Mouse (Mus musculus) hindbrain, embryonic 12.5 days (tissue): ENCODE measurements around the gene Cd151. TPM values are rescaled to one million over a fixed set of nuclear protein-coding genes. Genes with fewer than 3 reads are reported as not detected.

Experiments used
- ATAC-seq: fragments of 200-750 bp; cut with Nextera tagmentation; 2 replicates; pipeline ENCODE4 v1.8.0; 2017; ENCODE audit warnings: moderate TSS enrichment; ENCODE audit not compliant: low FRiP score
- H3K27ac ChIP-seq: fragments of 300-500 bp; sonication (generic); 2 replicates; pipeline ENCODE4 v1.5.1; 2016; ENCODE audit warnings: mild to moderate bottlenecking
- H3K27me3 ChIP-seq: fragments of 300-500 bp; sonication (generic); 2 replicates; pipeline ENCODE4 v1.6.1; 2016; ENCODE audit warnings: mild to moderate bottlenecking
- H3K36me3 ChIP-seq: fragments of 300-500 bp; sonication (generic); 2 replicates; pipeline ENCODE4 v1.6.1; 2016; ENCODE audit warnings: mild to moderate bottlenecking
- H3K4me1 ChIP-seq: fragments of 300-500 bp; sonication (generic); 2 replicates; pipeline ENCODE4 v1.6.1; 2016
- H3K4me2 ChIP-seq: fragments of 300-500 bp; sonication (generic); replicated peaks from 2 replicates; pipeline ENCODE4 v1.6.1; 2016; ENCODE audit warnings: mild to moderate bottlenecking
- H3K4me3 ChIP-seq: fragments of 300-500 bp; sonication (generic); 2 replicates; pipeline ENCODE4 v1.5.1; 2016; ENCODE audit warnings: mild to moderate bottlenecking
- H3K9ac ChIP-seq: fragments of 300-500 bp; sonication (generic); 2 replicates; pipeline ENCODE4 v1.6.1; 2016; ENCODE audit warnings: mild to moderate bottlenecking, moderate library complexity
- H3K9me3 ChIP-seq: fragments of 300-500 bp; sonication (generic); replicated peaks from 2 replicates; pipeline ENCODE4 v1.6.1; 2016; ENCODE audit warnings: mild to moderate bottlenecking
- WGBS: fragments of 180-500 bp; shearing (Covaris S2); methylation state at CpG from one replicate; pipeline ENCODE4 v1.1.7; 2016; 5-methylcytosine and 5-hydroxymethylcytosine counted together
- polyA plus RNA-seq: library from polyadenylated mRNA; unstranded; fragments of >200 nt; fragmentation: Nextera tagmentation; extraction: Ambion mirVana; gene quantifications from 2 replicates; pipeline ENCODE4 v1.2.1, GENCODE M21; 2016

Gene Cd151
- polyA plus RNA-seq, 1 experiment from 2014 or later, result 14.4 TPM

DNA sequence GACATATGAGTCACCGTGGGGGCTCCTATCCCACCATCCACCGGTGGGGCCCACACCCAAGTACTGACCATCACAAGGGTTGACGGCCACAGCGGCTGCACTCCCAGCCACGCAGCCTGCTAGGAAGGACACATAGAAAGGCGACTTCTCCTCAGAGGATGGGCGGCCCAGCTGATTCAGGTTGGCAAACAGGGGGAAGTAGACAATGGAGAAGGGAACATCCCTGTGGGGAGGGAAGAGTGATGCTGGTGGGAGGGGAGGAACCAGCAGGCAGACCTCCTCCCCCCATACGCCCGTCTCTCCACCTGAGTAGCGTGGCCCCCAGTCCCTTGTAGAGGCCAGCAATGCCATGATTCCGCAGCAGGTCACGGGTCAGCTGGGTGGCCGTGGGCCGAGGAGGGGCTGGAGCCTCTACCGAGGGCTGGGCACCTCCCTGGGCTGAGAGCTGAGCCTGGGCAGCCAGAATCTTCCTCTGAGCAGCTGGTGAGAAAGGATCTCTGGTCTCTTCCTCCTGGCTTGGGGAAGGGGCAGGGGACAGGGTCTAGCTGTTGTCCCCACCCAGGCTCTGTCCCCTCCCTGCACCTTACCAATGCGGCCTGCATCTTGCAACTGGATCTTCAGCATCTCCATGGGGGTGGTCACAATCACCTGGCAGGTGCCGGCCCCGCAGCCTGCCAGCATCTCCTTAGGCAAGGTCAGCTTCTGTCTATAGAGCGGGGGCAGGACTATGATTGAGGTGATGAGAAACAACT, 35.6 kb upstream of the Cd151 start:
- no peak for ATAC-seq
- Histone ChIP-seq H3K9ac (peak overlapping the region; percentile 14; the same call in 1 of the 2 replicates), H3K4me2 (no peak overlapping the region), H3K4me1 (peaks cover 58% of the 10 kb centered on the region), H3K4me3 (no peak overlapping the region), H3K9me3 (no peaks in the 10 kb centered on the region), H3K36me3 (peaks cover 41% of the 10 kb centered on the region), H3K27ac (no peak overlapping the region), H3K27me3 (no peaks in the 10 kb centered on the region; the same call in 1 of the 2 replicates)
- WGBS, result 94% methylated on average over 19 of the region's 19 CpGs

DNA sequence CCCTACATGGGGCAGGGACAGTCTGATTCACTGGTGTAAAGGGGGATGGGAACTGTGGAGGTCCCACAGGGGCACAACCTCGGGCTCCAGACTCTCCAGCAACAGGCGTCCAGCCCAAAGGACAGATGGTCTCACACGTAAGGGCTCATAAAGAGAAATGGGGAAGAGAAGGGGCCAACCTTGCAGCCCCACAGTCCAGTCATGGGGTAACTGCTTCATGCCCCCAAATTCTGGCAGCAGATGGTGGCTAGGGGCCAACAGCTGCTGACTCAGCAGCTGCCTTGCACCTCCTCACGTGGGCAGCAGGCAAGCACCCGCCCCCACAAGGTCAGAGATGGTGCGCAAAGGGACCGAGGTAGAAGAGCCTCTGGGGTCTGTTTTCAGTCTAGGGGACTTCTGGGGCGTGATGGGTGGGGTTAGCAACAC, 35.0 kb upstream of the Cd151 start:
- Histone ChIP-seq H3K4me1 (peaks cover 64% of the 10 kb centered on the region), H3K4me3 (no peak overlapping the region; the same call in 1 of the 2 replicates), H3K9ac (no peak overlapping the region), H3K4me2 (no peak overlapping the region), H3K9me3 (no peaks in the 10 kb centered on the region), H3K27me3 (no peaks in the 10 kb centered on the region; the same call in 1 of the 2 replicates), H3K27ac (no peak overlapping the region), H3K36me3 (peaks cover 37% of the 10 kb centered on the region)
- 82% methylated on average over 8 of the region's 8 CpGs for WGBS
- no peak for ATAC-seq

GRCm38 (mm10) chr7:141432741-141433516, 34.3 kb upstream of the Cd151 start:
- no peak for ATAC-seq
- Histone ChIP-seq H3K9me3 (no peaks in the 10 kb centered on the region), H3K9ac (peak overlapping the region; percentile 80; the same call in 1 of the 2 replicates), H3K36me3 (peaks cover 34% of the 10 kb centered on the region), H3K4me3 (no peak overlapping the region), H3K4me2 (peak overlapping the region; percentile 76; the same call in 1 of the 2 replicates), H3K4me1 (peaks cover 67% of the 10 kb centered on the region), H3K27me3 (no peaks in the 10 kb centered on the region), H3K27ac (no peak overlapping the region)
- 86% methylated on average over 6 of the region's 6 CpGs for WGBS

DNA sequence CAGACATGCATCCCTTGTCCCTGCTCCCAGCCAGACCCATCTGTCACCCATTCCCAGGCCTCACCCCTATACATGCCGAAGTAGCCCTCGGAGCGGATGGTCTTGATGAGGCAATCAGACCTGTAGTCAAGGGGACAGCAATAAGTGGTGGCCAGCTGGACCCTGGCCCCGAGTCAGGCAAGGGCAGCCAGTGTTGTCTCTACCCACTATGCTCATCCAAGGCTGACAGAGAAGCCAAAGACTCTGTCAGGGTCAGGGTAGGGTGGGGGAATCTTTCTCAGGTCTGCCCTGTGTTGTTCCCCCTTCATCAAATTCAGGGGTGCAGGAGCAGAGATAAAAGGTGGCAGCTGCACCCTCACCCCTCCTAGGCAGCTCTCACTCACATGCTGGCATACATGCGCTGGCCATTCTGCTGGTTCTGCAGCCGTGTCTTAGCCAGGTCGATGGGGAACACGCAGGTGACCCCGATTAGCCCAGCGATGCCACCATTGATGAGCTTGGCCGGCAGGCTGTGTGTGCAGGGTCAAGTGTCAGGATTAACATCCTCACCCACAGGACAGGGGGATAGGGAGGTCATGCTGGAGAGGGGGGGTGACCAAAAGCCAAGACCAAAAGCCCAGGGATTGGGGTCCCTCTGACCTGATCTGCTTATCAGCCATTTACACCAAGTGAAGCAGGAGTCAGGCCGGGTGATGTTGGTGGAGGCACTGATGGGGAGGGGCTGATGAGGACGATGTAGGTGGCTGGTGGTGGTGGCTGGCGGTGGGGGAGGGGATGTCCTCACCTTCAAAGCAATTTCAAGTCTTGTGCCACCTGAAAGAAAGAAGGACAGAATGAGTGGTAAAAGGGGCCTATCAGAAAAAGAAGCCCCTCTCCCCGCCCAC, 33.4 kb upstream of the Cd151 start:
- Histone ChIP-seq H3K27me3 (no peaks in the 10 kb centered on the region), H3K4me3 (peak overlapping the region; percentile 53), H3K27ac (peak overlapping the region; percentile 83), H3K9ac (peak overlapping the region; percentile 80), H3K9me3 (no peaks in the 10 kb centered on the region), H3K36me3 (peaks cover 39% of the 10 kb centered on the region), H3K4me2 (peak overlapping the region; percentile 76), H3K4me1 (peaks cover 61% of the 10 kb centered on the region)
- 77% methylated on average over 15 of the region's 15 CpGs for WGBS
- no peak for ATAC-seq

DNA sequence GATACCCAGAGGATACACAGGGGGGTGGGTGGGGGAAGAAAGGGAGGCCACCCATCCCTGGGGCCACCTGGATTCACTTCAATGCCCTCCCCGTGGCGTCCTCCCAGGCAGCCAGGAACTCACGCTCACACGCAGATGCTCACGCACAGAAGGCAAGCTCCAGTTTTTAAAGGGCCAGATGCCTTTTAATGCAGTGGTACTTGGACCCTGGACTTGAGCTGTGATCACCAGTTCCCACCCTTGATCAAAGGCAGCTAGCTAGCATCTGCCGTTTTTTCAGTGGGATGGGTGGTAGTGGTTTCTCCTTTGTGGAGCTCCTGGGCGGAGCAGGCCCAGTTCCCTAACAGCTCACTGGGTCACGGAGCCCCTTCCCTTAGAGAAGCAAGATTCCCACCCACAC, 32.7 kb upstream of the Cd151 start:
- Histone ChIP-seq H3K4me2 (peak overlapping the region; percentile 76), H3K27me3 (no peaks in the 10 kb centered on the region), H3K4me3 (peak overlapping the region; percentile 53), H3K9me3 (no peaks in the 10 kb centered on the region), H3K27ac (peak overlapping the region; percentile 83), H3K4me1 (peaks cover 54% of the 10 kb centered on the region), H3K9ac (peak overlapping the region; percentile 80), H3K36me3 (peaks cover 44% of the 10 kb centered on the region)
- 13% methylated on average over 8 of the region's 8 CpGs for WGBS
- no peak for ATAC-seq

- H3K4me3 ChIP-seq, result peak overlapping the region; percentile 53
- H3K9me3 ChIP-seq, result no peaks in the 10 kb centered on the region
- H3K4me2 ChIP-seq, result peak overlapping the region; percentile 76
- peaks cover 49% of the 10 kb centered on the region for H3K4me1 ChIP-seq
- peak overlapping the region; percentile 80 for H3K9ac ChIP-seq
- H3K27me3 ChIP-seq, result no peaks in the 10 kb centered on the region
- peak overlapping the region; percentile 83 for H3K27ac ChIP-seq
- 7% methylated on average over 17 of the region's 17 CpGs for WGBS
- H3K36me3 ChIP-seq, result peaks cover 50% of the 10 kb centered on the region
- ATAC-seq, result peak; percentile 17
These were observed 31.9 kb upstream of the Cd151 start for GRCm38 (mm10) chr7:141435129-141435855.

DNA sequence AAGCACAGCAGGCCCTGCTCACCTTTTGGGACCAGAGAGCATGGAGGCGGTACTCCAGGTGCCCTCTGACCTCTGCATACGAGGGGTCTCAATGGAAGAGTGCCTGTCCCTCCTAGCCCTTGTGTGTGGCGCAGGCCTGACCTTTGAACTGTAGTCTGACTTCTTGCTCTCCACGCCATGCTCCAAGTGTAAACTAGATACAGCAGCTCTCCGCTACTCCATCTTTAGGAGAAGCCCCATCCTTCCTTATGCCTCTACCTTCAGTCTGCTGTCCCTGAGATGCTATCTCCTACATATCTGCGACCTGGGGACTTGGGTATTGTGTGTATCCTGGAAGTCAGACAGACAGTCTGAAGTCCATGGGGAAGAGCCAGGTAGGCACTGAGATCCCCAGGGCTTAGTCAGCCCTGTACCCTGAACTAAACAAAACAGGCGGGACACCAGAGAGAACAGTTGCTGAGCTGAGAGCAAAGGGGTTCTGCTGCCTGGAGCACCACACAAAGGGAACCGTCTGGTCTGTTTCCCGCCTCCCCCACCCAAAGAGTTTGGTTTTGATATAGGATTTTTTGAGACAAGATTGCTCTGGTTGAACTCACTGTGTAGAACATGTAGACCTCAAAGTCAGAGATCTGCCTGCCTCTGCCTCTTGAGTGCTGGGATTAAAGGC, 31.2 kb upstream of the Cd151 start:
- Histone ChIP-seq H3K27me3 (no peaks in the 10 kb centered on the region), H3K9me3 (no peaks in the 10 kb centered on the region), H3K36me3 (peaks cover 44% of the 10 kb centered on the region), H3K4me3 (no peak overlapping the region), H3K27ac (no peak overlapping the region), H3K9ac (peak overlapping the region; percentile 14), H3K4me2 (peak overlapping the region; percentile 76), H3K4me1 (peaks cover 49% of the 10 kb centered on the region)
- whole genome bisulfite sequencing, result 69% methylated on average over 9 of the region's 9 CpGs
- no peak for ATAC-seq

GRCm38 (mm10) chr7:141436523-141436892, 30.7 kb upstream of the Cd151 start:
- no peak for ATAC-seq
- Histone ChIP-seq H3K27ac (peak overlapping the region; percentile 73; the same call in 1 of the 2 replicates), H3K36me3 (peaks cover 41% of the 10 kb centered on the region), H3K4me1 (peaks cover 46% of the 10 kb centered on the region), H3K4me3 (peak overlapping the region; percentile 54), H3K9ac (peak overlapping the region; percentile 78), H3K4me2 (peak overlapping the region; percentile 76), H3K27me3 (no peaks in the 10 kb centered on the region), H3K9me3 (no peaks in the 10 kb centered on the region)
- 42% methylated on average over 2 of the region's 2 CpGs for WGBS

GRCm38 (mm10) chr7:141437178-141438120, 29.7 kb upstream of the Cd151 start, which contains the start of gene Slc25a22:
Gene Slc25a22 (minus strand): TSS chr7:141437892.
- Histone ChIP-seq H3K9ac (peak within 1 kb of the TSS; percentile 78), H3K9me3 (no peaks in the 10 kb centered on the region), H3K27me3 (no peaks in the 10 kb centered on the region), H3K4me3 (peak within 1 kb of the TSS; percentile 54), H3K27ac (peak within 1 kb of the TSS; percentile 73), H3K4me2 (peak within 1 kb of the TSS; percentile 76), H3K36me3 (peaks cover 32% of the 10 kb centered on the region), H3K4me1 (peaks cover 51% of the 10 kb centered on the region)
- peak; percentile 75 for ATAC-seq
- 6% methylated on average over 53 of the region's 53 CpGs for WGBS
